Mouse (Mus musculus): ENCODE results near the gene Ccdc144b.

The Ccdc144b gene

GRCm38 (mm10) chr3:35962967-35963366 lies 90.4 kb downstream of the Ccdc144b start:
- in situ Hi-C loops (cut with MseI, MboI) = no loop called here
